Mouse (Mus musculus) large intestine, adult 2 months (tissue): ENCODE data around the gene Cux1. TPM values are rescaled to one million over a fixed set of nuclear protein-coding genes. Genes with fewer than 3 reads are reported as not detected.

Source experiments
- DNase-seq: peaks from one replicate; pipeline ENCODE4 v3.0.0-alpha.2; 2012; ENCODE audit warnings: low read depth, low spot score
- WGBS: fragments of 180-500 bp; shearing (Covaris S2); methylation state at CpG from one replicate; pipeline ENCODE4 v1.1.7; 2018; 5-methylcytosine and 5-hydroxymethylcytosine counted together
- polyA plus RNA-seq: library from polyadenylated mRNA; depleted of rRNA; stranded (reverse); fragments of >200 nt; gene quantifications from 2 replicates; pipeline ENCODE4 v1.2.3, GENCODE M21; 2012; rRNA removed

Gene Cux1
- 36.9 and 43.4 TPM in 2 replicates for polyA plus RNA-seq

- no peak for DNase-seq
- WGBS, result under 1% methylated on average over 92 of the region's 103 CpGs
Measured at GRCm38 (mm10) chr5:136567176-136568025, at the start of gene Cux1. Gene Cux1 (minus strand): TSS chr5:136567490.

GRCm38 (mm10) chr5:136612391-136612790, 45.1 kb upstream of the Cux1 start:
- 72% methylated on average over 1 of the region's 1 CpGs for WGBS
- no peak for DNase-seq

GRCm38 (mm10) chr5:136608814-136609434, 41.6 kb upstream of the Cux1 start:
- WGBS, result 29% methylated on average over 6 of the region's 6 CpGs
- DNase-seq, result no peak

- no peak for DNase-seq
- WGBS, result 53% methylated on average over 11 of the region's 11 CpGs
Measured at GRCm38 (mm10) chr5:136605144-136605543, 37.9 kb upstream of the Cux1 start.

GRCm38 (mm10) chr5:136603176-136603964, 36.1 kb upstream of the Cux1 start:
- DNase-seq, result no peak
- WGBS, result 67% methylated on average over 13 of the region's 13 CpGs

- 67% methylated on average over 5 of the region's 5 CpGs for WGBS
- DNase-seq, result no peak
Measured at GRCm38 (mm10) chr5:136600511-136600910, 33.2 kb upstream of the Cux1 start.

GRCm38 (mm10) chr5:136594896-136595540, 27.7 kb upstream of the Cux1 start:
- DNase-seq, result no peak
- 77% methylated on average over 8 of the region's 8 CpGs for WGBS

- WGBS, result 74% methylated on average over 8 of the region's 8 CpGs
- DNase-seq, result no peak
Measured at GRCm38 (mm10) chr5:136591816-136592499, 24.7 kb upstream of the Cux1 start.

GRCm38 (mm10) chr5:136589002-136589401, 21.7 kb upstream of the Cux1 start:
- DNase-seq, result no peak
- WGBS, result 62% methylated on average over 2 of the region's 2 CpGs

- DNase-seq, result no peak
- WGBS, result 78% methylated on average over 3 of the region's 3 CpGs
Measured at GRCm38 (mm10) chr5:136588471-136588870, 21.2 kb upstream of the Cux1 start.

- 4% methylated on average over 4 of the region's 4 CpGs for WGBS
Measured at GRCm38 (mm10) chr5:136584676-136585285, 17.5 kb upstream of the Cux1 start.

GRCm38 (mm10) chr5:136583666-136584464, 16.6 kb upstream of the Cux1 start:
- WGBS, result 44% methylated on average over 4 of the region's 4 CpGs
- no peak for DNase-seq

More at GRCm38 (mm10) chr5:136584676-136585285, 17.5 kb upstream of the Cux1 start:
- no peak for DNase-seq

- no peak for DNase-seq
- WGBS, result 89% methylated on average over 2 of the region's 2 CpGs
Measured at GRCm38 (mm10) chr5:136583256-136583655, 16.0 kb upstream of the Cux1 start.

- WGBS, result 11% methylated on average over 12 of the region's 12 CpGs
- no peak for DNase-seq
Measured at GRCm38 (mm10) chr5:136582201-136582600, 14.9 kb upstream of the Cux1 start.

- WGBS, result 1% methylated on average over 13 of the region's 13 CpGs
- no peak for DNase-seq
Measured at GRCm38 (mm10) chr5:136581625-136582024, 14.3 kb upstream of the Cux1 start.

- 15% methylated on average over 9 of the region's 9 CpGs for WGBS
- no peak for DNase-seq
Measured at GRCm38 (mm10) chr5:136581166-136581565, 13.9 kb upstream of the Cux1 start.

- DNase-seq, result no peak
- 63% methylated on average over 10 of the region's 10 CpGs for WGBS
Measured at GRCm38 (mm10) chr5:136578201-136578600, 10.9 kb upstream of the Cux1 start.

- DNase-seq, result no peak
- 76% methylated on average over 7 of the region's 7 CpGs for WGBS
Measured at GRCm38 (mm10) chr5:136570171-136570570, 2.9 kb upstream of the Cux1 start.
